Mouse (Mus musculus): ENCODE data around the gene Cped1. TPM values are rescaled to one million over a fixed set of nuclear protein-coding genes. Genes with fewer than 3 reads are reported as not detected.
"Not testable (repeated sequence)": the region's sequence is repeated elsewhere in the genome, so short reads cannot be mapped to it uniquely, and the experiment has no call there.

The Cped1 gene
- total RNA-seq, 2 experiments from 2014 or later, result 2.2 to 3.1 TPM

DNA sequence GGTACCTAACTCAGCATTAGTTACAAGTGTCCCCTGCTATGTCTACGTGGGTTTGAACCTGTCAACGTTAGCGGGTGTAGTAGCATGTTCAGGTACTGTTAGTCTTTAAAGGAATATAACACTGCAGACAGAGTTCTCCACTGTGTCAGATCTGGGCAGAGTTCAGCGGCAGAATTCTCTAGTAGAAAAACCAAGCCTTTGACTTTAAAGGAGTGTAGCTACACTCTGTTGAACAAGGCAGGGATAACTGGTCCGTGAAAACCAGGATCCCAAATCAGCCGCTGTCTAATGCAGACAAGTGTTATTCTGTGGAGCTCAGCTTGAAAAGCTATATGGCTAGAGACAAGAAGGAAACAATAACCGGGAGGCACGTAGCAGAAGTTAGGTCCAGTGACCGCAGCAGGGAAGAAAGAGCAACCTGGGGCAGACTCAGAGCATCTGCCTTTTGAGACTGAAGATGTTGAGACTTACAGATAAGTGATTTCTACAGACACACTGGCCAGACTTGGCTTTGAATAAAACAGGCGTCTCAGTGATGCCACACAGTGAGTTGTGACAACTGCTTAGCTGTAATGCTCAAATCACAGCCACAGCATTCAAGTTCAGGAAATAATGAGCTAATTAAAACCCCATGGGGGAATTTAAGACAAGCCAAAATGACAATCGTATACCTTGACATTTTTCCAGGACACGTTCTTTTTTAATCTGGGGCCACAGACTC lies 219.5 kb downstream of the Cped1 start:
- DNase-seq (ENCODE audit: low spot score in 2 of 2), result no peak
- intact Hi-C loops (cut with DNase I), result no loop called here

DNA sequence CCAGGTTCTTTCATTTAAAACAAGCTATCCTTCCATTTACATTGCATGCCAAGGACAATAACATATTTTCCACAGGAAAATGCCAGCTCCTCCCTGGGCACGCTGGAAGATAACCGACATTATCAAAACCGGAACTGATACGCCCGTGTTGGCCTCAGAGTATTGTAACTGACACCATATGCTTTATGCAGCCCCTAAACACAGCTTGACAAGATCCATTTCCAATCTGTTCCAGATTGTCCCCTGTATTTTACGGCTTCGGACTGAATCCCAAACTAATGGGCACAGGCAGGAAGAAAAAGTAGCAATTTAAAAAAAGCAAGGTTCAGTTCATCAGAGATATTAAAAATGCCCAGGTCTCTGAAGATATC lies 220.0 kb downstream of the Cped1 start:
- DNase-seq (ENCODE audit: low spot score in 2 of 2), result no peak
- intact Hi-C loops (cut with DNase I), result no loop called here

DNA sequence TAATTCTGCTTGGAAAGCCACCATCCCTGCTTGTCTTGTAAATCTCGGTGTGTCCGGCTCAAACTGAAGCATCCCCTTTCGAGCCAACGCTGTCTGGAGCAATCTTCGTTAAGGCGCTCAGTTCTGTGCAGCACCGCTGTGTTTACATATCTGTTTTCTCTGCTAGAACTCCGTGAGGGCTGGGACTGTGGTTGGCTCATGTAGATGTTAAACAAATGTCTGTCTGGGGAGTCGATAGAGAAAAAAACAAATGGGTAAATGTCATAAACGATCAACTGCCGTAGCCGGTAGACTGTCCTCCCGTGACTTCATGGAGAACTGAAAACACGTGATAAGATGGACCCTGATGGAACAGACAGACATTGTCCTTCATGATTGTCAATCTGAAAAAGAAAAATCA lies 220.5 kb downstream of the Cped1 start:
- intact Hi-C loops (cut with DNase I), result no loop called here
- no peak for DNase-seq (ENCODE audit: low spot score in 2 of 2)

DNA sequence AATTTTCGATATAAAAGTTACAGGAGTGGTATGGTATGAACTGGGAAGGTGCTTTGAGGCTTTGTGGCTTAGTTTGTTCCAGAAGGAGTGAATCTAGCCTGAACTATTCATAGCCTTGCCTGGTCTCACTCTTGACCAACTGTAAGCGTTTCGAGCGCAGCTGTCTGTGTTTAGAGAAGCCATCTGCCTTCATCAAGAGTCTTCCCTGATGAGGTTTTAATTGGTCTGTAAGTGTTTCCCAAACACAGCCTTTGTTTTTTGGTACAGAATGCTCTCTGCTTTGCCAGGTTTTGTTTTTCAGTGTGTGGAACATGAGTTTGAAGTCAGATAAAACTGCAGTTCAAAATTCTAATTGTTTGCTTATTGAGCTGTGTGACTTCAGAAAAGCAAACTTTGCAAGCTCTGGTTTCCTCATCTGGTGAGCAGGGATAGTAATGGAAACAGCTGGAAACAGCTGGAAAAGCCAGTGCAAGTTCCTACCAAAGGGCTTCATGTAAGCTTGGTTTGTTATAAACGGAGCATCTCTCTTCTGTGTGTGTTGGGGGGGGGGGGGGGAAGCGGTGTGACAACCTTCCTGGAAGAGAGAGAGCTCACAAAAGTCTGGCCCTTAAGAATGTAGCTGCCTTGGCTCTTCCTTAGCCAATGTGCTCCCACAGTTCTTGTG lies 221.0 kb downstream of the Cped1 start:
- intact Hi-C loops (cut with DNase I), result no loop called here
- DNase-seq (ENCODE audit: low spot score in 2 of 2), result peak; percentile 8 to 18

DNA sequence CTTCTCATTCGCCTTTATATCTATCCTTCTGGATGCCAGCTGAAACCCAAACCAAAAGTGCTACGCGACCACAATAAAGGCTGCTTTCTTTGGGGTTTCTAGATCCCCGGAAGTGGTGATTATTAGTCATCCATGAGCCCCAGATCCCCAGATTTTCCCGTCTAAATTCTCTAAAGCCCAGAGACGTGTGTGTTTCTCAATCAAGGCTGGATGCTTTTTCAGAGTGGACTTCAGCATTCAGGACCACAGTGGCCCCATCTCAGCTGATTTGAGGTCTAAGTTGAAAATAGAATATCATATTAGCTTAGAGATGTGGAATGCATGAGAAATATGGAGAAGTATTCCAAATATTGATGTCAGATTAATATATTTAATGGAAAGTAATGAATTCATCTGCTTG lies 226.4 kb downstream of the Cped1 start:
- DNase-seq (ENCODE audit: low spot score in 2 of 2), result no peak
- intact Hi-C loops (cut with DNase I), result no loop called here

DNA sequence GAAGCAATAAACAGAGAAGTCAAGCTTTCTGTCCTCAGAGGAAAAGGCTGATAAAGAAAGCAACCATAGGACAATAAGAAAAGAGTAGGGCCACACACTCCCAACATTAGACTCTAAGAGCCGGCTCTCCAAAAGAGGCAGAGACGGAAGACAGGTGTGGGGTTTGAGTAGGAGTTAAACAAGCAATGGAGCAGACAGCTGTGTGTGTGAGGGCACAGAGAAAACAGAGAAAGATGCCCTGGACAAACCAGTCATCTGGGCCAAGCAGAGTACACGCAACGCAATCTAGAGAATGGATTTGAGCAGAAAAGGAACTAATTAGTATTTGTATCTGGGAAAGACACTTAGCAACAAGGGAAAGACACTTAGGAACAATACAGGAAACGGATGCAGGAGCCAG lies 227.5 kb downstream of the Cped1 start:
- DNase-seq (ENCODE audit: low spot score in 2 of 2), result no peak

DNA sequence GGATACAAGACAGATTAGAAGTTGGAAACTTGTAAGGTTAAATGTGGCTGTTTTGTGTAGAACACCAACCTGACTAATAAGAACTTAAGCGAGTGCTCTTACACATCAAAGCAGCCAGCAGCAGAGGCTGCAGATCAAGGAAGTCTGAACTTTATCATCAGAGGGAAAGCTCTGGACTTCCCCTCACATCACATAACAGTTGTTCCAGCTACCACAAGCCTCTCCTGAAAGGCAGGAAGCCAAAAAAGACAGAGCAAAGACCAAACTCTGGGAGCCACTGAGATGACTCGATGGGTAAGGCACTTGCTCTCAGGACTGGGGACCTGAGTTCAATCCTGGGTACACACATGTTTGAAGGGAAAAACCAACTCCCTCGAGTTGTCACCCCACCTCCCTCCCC lies 228.1 kb downstream of the Cped1 start:
- DNase-seq (ENCODE audit: low spot score in 2 of 2), result no peak
- intact Hi-C loops (cut with DNase I), result no loop called here

More for the DNA sequence above, 227.5 kb downstream of the Cped1 start:
- intact Hi-C loops (cut with DNase I), result no loop called here

DNA sequence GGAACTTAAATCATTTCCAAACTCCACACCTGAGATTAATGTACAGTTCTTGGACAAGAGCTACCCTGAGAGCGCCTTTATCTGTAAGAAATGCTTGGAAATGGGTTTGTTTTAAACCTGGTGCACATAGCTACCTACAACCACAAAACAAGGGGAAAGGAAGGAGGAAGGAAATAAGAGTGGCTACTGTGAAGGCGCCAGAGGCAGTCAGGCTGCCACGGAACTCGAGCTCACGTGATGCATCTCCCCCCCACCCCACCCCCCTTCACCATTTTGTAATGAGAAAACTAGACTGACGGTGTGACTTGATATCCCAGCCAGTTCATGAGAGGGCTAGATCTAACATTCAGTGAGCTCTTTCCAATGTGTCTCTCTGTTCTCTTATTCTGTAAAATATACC lies 228.9 kb downstream of the Cped1 start:
- intact Hi-C loops (cut with DNase I), result no loop called here
- DNase-seq (ENCODE audit: low spot score in 2 of 2), result no peak

DNA sequence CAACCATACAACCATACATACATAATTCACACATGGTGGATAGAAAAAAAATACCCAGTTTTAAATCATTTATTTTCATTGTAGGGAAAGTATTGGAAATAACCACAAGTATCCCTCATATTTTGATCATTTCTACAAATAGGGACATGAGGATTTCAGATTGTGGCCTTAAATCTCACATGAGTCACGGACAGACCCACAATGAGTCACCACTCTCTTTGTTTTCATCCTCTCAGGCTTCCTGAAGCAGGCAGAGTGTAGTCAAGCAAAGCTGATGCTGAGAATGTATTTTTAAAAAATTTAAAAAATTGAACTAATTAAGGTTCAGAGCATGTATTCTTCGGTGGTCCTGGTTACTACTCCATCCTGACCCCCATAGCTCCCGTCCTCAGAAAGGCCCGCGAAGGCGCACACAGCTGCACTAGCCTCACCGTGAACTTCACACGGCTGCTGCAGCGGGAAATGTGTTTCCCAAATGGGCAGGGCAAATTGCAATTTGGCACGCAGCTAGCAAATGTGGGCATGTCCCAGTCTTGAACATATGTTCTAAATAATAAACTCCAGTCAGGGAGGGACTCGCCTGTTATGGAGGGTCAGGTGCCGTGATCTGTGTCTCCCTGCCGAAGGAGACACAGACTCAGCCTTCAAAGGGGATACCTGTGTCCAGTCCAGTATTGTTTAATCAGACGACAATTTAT lies 230.7 kb downstream of the Cped1 start:
- intact Hi-C loops (cut with DNase I), result no loop called here
- DNase-seq (ENCODE audit: low spot score in 2 of 2), result no peak

DNA sequence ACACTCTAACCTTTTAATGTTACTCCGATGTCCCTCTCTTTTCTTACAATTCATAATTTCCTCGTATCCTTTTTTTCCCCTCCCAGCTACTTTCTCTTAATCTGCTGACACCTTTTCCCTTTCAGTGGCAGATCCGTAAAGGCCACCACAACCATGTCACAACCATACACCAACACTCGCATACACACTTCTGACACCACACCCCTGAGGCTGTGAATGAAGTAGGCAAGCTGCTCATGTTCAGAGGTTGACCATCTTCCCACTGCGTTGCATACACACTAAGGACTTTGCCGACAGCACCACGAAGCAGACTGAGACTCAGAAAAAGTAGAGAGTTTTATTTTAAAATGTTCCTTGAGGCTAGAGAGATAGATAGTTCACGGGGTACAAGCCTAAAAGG lies 235.4 kb downstream of the Cped1 start:
- DNase-seq (ENCODE audit: low spot score in 2 of 2), result no peak
- intact Hi-C loops (cut with DNase I), result no loop called here

DNA sequence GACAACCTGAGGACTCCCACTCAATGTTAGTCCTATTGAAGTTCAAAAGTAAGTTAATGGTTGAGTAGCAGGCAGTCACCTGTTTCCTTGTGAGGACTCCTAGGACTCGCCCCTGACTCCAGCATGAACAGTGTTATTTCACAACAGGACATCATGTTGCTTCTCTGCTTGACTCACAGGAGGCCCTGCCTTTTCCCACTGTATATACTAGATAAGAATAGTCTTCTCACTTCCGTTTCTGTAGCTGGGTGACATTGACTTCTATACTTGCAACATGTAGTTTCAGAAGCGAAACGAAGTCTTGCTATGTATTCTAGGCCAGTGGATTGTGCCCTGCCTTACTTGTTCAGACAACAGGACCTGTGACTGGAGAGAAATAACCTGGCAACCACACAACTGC lies 236.4 kb downstream of the Cped1 start:
- intact Hi-C loops (cut with DNase I), result no loop called here
- DNase-seq (ENCODE audit: low spot score in 2 of 2), result no peak

DNA sequence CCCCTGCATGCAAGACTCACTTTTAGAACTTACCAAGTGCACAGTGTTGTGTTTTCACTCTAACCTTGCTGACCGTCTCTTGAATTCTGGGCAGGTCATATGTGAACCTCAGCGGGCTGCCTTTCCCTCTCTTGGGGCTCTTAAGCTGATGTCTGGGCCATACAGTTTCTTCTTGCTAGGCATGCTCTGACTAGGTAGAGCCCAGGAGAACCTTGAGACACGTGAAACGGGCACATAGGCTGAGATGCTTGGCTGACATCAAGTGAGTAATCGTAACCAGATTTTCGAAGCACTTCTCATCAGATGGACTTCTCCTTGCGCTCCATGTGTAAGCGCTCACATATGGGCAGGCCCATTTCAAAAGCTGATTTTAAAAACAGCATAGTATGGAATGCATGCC lies 237.2 kb downstream of the Cped1 start:
- intact Hi-C loops (cut with DNase I), result no loop called here
- no peak for DNase-seq (ENCODE audit: low spot score in 2 of 2)

DNA sequence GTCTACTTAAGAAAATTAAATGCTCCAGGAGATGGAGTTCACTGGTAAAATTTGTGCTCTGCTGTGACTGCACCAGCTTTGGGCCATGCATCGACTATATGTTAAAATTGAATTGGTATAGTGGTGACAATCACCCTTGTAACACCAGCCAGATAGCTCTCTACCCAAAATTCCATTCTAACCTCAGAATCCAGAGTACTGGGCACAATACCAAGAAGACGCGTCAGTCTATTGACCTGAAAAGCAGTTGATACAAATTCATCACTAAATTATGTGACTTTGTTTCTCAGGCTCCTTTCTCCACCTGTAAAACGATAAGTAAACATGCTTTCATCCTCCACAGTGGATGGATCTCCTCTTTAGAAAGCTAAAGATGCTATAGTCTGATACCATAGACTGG lies 238.6 kb downstream of the Cped1 start:
- intact Hi-C loops (cut with DNase I), result no loop called here
- DNase-seq (ENCODE audit: low spot score in 2 of 2), result no peak

DNA sequence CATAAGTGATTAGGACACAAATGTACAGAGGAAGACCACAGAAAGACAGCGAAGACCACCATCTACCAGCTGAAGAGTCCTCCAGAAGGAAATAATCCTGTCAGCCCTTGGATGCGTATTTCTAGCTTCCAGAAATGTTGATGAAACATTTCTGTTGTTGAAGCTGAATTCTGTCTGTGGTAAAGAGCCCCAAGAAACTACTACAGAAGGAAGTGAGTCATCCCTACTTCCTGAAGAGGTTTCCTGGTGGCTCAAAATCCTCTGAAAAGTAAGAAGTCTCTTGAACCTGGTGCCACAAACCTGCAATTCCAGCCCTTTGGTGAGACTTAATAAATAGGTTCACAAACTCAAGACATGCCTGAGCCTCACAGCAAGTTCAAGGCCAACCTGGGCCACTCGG lies 245.5 kb downstream of the Cped1 start:
- intact Hi-C loops (cut with DNase I), result no loop called here
- no peak for DNase-seq (ENCODE audit: low spot score in 2 of 2)

DNA sequence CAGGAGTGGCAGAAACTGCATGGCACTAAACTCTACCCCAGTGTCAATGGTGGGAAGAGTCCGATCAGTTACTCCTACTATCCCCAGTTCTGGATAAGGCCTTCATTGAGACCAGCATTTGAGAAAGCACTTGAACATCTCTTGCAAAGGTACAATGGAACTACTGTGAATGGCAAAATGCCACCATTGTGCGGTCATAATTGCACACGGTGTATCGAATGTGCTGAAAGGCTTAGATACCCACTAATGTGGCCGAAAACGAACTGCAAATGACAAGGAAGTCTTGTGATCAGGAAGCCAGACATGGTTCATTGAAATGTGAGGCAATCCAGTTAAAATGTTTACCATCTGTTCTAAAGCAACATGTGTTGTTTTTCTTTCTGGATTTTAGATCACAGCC lies 247.8 kb downstream of the Cped1 start:
- intact Hi-C loops (cut with DNase I), result no loop called here
- DNase-seq (ENCODE audit: low spot score in 2 of 2), result no peak

DNA sequence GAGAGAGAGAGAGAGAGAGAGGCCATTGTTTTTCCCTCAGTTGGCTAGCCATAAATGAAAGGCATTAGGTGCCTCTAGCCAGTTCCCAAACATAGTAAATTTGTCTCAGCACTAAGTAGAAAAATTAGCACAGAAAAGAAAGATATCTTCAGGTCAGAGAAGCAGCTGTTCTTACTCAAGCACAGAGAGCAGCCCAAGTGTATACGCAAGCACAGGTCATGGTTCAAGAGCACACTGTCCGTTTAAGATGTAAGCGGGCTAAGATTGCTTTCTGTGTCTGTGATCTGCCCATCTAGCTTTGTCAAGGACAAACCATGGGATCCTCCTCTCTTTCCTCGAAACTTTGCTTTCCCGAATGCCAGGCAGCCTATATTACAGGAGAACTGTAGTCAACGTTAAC lies 249.4 kb downstream of the Cped1 start:
- no peak for DNase-seq (ENCODE audit: low spot score in 2 of 2)
- intact Hi-C loops (cut with DNase I), result no loop called here

DNA sequence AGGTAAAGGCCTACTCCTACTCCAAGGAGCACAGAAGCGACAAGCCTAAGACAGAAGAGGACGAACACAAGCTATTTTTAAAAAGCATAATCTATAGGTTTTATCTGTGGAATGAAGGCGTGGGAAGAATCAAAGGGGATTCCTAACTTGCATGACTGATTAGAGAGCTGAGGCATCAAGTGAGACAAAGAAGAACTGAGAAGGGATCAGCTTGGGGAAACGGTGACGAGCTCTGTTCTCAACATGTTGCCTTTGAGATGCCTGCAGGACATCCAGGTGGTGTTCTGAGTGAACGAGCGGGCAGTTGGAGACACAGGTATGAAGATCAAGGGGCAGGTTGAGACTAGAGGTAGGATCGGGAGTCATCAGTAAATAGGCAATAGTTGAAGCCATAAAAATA lies 257.6 kb downstream of the Cped1 start:
- intact Hi-C loops (cut with DNase I), result no loop called here
- no peak for DNase-seq (ENCODE audit: low spot score in 2 of 2)

DNA sequence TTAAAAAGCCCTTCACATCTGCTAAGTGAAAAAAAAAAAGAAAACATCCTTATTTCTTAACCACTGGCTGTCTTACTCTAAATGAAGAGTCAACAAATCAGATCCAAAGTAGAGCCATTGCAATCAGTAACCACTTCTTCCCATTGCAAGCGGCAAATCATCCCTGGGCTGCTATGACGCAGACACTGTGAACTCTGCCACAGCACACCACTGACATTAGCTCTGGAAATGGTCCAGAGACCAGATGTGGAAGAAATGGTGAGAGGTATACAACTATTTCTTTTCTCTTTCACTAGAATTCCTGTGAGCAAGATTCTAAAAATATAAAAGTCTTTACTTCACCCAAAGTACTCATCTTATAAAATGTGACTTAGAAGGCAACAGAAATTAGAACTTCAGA lies 261.0 kb downstream of the Cped1 start:
- intact Hi-C loops (cut with DNase I), result no loop called here

DNA sequence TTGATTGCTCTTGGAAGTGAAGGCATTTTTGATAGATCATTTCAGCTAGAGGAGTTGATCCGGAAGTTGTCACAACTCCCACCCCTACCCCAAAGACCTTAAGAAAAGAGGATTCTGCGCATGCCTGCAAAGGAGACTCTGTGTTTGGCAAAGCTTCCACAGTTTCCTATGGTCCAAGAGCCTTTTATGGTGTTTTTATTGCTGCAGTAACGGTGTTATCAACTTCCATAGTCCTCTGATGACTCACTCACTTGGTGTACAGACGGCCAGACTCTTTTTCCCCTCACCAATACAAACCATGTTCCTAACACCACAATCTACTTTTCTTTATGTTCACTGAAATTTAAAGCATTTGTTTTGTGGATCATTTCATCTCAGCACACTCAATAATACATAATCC lies 273.1 kb downstream of the Cped1 start:
- intact Hi-C loops (cut with DNase I), result no loop called here
- no peak for DNase-seq (ENCODE audit: low spot score in 2 of 2)

More for the DNA sequence above, 261.0 kb downstream of the Cped1 start:
- no peak for DNase-seq (ENCODE audit: low spot score in 2 of 2)

DNA sequence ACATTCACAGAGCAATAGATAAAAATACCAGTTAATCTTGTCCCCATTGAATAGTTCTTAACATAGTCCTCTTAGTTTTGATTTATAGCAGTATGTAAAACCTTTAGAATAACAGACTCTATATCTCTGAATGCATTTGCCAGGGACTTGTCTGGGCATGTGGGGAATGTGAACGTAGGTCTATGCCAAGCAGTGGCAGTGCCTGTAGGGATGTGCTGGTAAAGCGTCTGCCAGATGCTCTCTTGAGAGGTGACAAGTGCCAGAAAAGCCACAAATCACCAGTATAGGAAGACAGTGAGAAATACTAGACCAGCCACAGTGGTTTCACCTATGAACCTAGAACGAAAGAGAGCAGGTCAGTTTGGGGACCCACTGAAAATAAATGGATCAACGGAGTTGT lies 276.8 kb downstream of the Cped1 start:
- DNase-seq (ENCODE audit: low spot score in 2 of 2), result no peak
- intact Hi-C loops (cut with DNase I), result no loop called here

DNA sequence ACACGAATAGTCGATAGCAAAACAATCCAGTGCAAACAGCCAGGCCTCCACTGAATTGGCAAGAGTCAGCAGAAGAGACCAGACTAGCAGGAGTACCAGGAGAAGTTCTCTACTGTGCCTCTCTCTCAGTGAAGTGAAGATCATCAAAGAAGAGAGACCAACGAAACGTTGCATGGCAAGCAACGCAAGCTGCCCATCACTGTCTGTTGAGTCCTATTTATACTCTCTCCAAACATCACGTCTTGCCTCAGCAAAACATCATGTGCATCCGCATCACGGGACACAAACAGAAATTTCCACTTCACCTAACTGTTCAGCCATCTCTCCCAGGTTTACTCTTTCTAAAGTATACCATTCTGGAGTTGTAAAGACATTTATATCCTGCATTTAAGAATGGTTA lies 278.4 kb downstream of the Cped1 start:
- intact Hi-C loops (cut with DNase I); DNase-seq (ENCODE audit: low spot score in 2 of 2): not testable (repeated sequence)
